19 mouse cellular contexts compared by ENCODE assay signal in genomic region chr12:82723017-82723540, GRCm38 (mm10).
"Had no signal": no experiment of that assay in that cellular context is flagged by ENCODE, and none has a peak within 500 bp of the region (broad histone marks: within the 10 kb centered on the region; RNA-seq: fewer than 3 reads in every experiment).

No protein-coding gene starts in this region.

- H3K27ac ChIP-seq: kidney, postnatal 0 days; left cerebral cortex, adult 2 months; liver, embryonic 13.5 days; midbrain, embryonic 10.5 days; midbrain, embryonic 13.5 days; neural tube, embryonic 13.5 days; stomach, postnatal 0 days had no signal

- H3K9ac ChIP-seq: liver, embryonic 13.5 days; midbrain, embryonic 13.5 days; neural tube, embryonic 13.5 days had no signal

- H3K9me3 ChIP-seq: liver, embryonic 13.5 days; megakaryocyte, embryonic 14.5 days; midbrain, embryonic 10.5 days; midbrain, embryonic 13.5 days; neural tube, embryonic 13.5 days had no signal

- DNase-seq: kidney, postnatal 36 days; layer of hippocampus, postnatal 36 days; liver, embryonic 13.5 days; lung, adult 2 months; right cerebral cortex, adult 18-20 months; right cerebral cortex, postnatal 14 days; right cerebral cortex, postnatal 4 days; thymus, adult 2 months; thymus, postnatal 14 days; thymus, postnatal 4 days had no signal

- H3K27me3 ChIP-seq: liver, embryonic 13.5 days; megakaryocyte, embryonic 14.5 days; midbrain, embryonic 13.5 days; neural tube, embryonic 13.5 days had no signal

- H3K4me1 ChIP-seq: liver, embryonic 13.5 days; megakaryocyte, embryonic 14.5 days; midbrain, embryonic 10.5 days; midbrain, embryonic 13.5 days; neural tube, embryonic 13.5 days had no signal

- H3K4me3 ChIP-seq: left cerebral cortex, adult 2 months; liver, embryonic 13.5 days; megakaryocyte, embryonic 14.5 days; midbrain, embryonic 10.5 days; midbrain, embryonic 13.5 days; myocyte; neural tube, embryonic 13.5 days had no signal

- H3K4me2 ChIP-seq: liver, embryonic 13.5 days; midbrain, embryonic 13.5 days; neural tube, embryonic 13.5 days had no signal

- ATAC-seq: midbrain, embryonic 13.5 days; midbrain, embryonic 16.5 days had no signal

- H3K36me3 ChIP-seq: liver, embryonic 13.5 days; midbrain, embryonic 10.5 days; midbrain, embryonic 13.5 days; neural tube, embryonic 13.5 days had no signal
